Mouse (Mus musculus): Measurements from ENCODE around the gene Gins3.

- TF ChIP-seq CTCF (IDR thresholded peaks at IDR 0.05; ENCODE audit: borderline replicate concordance, control insufficient read depth, extremely low read depth, insufficient read depth, low read length, poor library complexity) (no peak), POLR2A (IDR thresholded peaks at IDR 0.05; ENCODE audit: control insufficient read depth, extremely low read depth, insufficient read depth, low read length, poor library complexity) (no peak)
Observed at GRCm38 (mm10) chr8:95672811-95673210, 39.6 kb downstream of the Gins3 start.
